ENCODE assay signal across 19 mouse cellular contexts in the genomic region with DNA sequence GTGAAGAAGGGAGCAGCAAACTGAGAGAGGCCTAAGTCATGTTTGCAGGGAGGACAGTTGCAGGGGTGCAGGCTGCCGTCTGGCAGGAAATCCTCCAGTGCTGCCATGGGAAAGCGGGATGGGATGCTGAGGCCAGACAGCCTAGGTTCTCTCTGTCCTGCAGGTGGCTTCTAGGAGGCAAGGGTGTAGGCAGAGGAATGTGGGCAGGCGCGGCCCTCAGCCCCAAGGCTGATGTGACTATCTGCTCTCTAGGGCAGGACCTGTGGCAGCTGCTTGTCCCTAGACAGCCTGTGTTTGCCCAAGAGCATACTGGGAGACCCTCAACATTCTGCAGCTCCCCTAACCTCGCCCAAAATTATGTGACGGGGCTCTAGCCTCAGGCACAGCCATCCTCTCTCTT. TPM values are rescaled to one million over a fixed set of nuclear protein-coding genes. Genes with fewer than 3 reads are reported as not detected.
"Had no signal": no experiment of that assay in that cellular context is flagged by ENCODE, and none has a peak within 500 bp of the region (broad histone marks: within the 10 kb centered on the region; RNA-seq: fewer than 3 reads in every experiment).

No protein-coding gene starts in this region.

- DNase-seq: liver, embryonic 13.5 days; liver, postnatal 0 days; lung, embryonic 14.5 days; lung, postnatal 14 days; lung, postnatal 36 days; midbrain, embryonic 14.5 days; right cerebral cortex, postnatal 14 days; thymus, adult 2 months; thymus, postnatal 25 days; thymus, postnatal 4 days had no signal

- H3K4me3 ChIP-seq: liver, embryonic 13.5 days; liver, embryonic 15.5 days; midbrain, embryonic 12.5 days; neural tube, embryonic 12.5 days had no signal

- H3K9ac ChIP-seq: liver, embryonic 13.5 days; liver, embryonic 15.5 days; liver, postnatal 0 days; lung, embryonic 14.5 days; midbrain, embryonic 12.5 days; neural tube, embryonic 12.5 days had no signal

- H3K36me3 ChIP-seq: liver, embryonic 13.5 days; liver, embryonic 15.5 days; midbrain, embryonic 12.5 days; neural tube, embryonic 12.5 days had no signal

- H3K9me3 ChIP-seq: liver, embryonic 15.5 days had no signal

- ATAC-seq: liver, postnatal 0 days had no signal

- H3K27ac ChIP-seq: liver, embryonic 13.5 days; liver, embryonic 15.5 days; macrophage; midbrain, embryonic 12.5 days; neural tube, embryonic 12.5 days had no signal

- H3K4me2 ChIP-seq: liver, embryonic 13.5 days; liver, embryonic 15.5 days; lung, embryonic 14.5 days; midbrain, embryonic 12.5 days; neural tube, embryonic 12.5 days had no signal

RNA-seq across cellular contexts. Expression of a gene that starts 23.8 kb away (rescaled TPM):
- total RNA-seq: megakaryocyte progenitor cell, adult 5-6 weeks; monocyte, adult 5-6 weeks; neutrophil, adult 5-6 weeks had no signal
- polyA plus RNA-seq: liver, embryonic 13.5 days; liver, embryonic 15.5 days; liver, postnatal 0 days; lung, embryonic 14.5 days; macrophage; midbrain, postnatal 0 days; stomach, embryonic 14.5 days had no signal

RNA-seq across cellular contexts. Expression of a gene that starts 40.0 kb away (rescaled TPM):
- total RNA-seq: megakaryocyte progenitor cell, adult 5-6 weeks; monocyte, adult 5-6 weeks; neutrophil, adult 5-6 weeks had no signal
